Mouse (Mus musculus) CH12.LX (cell line): ENCODE results near the gene Gm11937.

Source experiments
- MAFK ChIP-seq: IDR thresholded peaks from 2 replicates; pipeline ENCODE4 v1.6.1; 2011; ENCODE audit warnings: low read length, improper control_type of control experiment; ENCODE audit not compliant: insufficient replicate concordance
- POLR2A ChIP-seq: IDR thresholded peaks from 2 replicates; pipeline ENCODE4 v1.6.1; 2011; ENCODE audit warnings: low read depth, mild to moderate bottlenecking, improper control_type of control experiment, low read length

GRCm38 (mm10) chr11:99574106-99574505 is 35.9 kb downstream of the Gm11937 start:
- TF ChIP-seq MAFK (peak; percentile 57; the same call in 1 of the 2 replicates), POLR2A (no peak)
